Mouse (Mus musculus) ovary, adult 2 months (tissue): ENCODE results near the gene Kctd14. TPM values are rescaled to one million over a fixed set of nuclear protein-coding genes. Genes with fewer than 3 reads are reported as not detected.

Source experiments
- polyA plus RNA-seq: library from polyadenylated mRNA; depleted of rRNA; stranded (reverse); fragments of >200 nt; gene quantifications from 2 replicates; pipeline ENCODE4 v1.2.3, GENCODE M21; 2012; rRNA removed

Kctd14 gene
- polyA plus RNA-seq: 80.1 and 88.5 TPM in 2 replicates

GRCm38 (mm10) chr7:97451023-97451422 lies at the start of gene Kctd14:
Gene Kctd14 (plus strand): TSS chr7:97451323.

GRCm38 (mm10) chr7:97416906-97417777 lies 34.0 kb upstream of the Kctd14 start, which contains the start of gene Thrsp:
Gene Thrsp (minus strand): TSS chr7:97417730.

GRCm38 (mm10) chr7:97480821-97481339 lies 29.8 kb downstream of the Kctd14 start, which contains the start of gene Ints4:
Gene Ints4 (plus strand): TSS chr7:97480956.

Other genes with a start within 250 kb of the Kctd14 start
- gene Usp35, start 119.3 kb upstream of the Kctd14 start, polyA plus RNA-seq: 11.1 and 13.3 TPM in 2 replicates
- gene Kctd21, start 119.0 kb upstream of the Kctd14 start, polyA plus RNA-seq: 5.5 and 7.8 TPM in 2 replicates
- 13.7 and 17.6 TPM in 2 replicates for gene Alg8, start 79.7 kb upstream of the Kctd14 start, polyA plus RNA-seq
- 102 and 132 TPM in 2 replicates for gene Ndufc2, start 51.3 kb upstream of the Kctd14 start, polyA plus RNA-seq
- 120 and 143 TPM in 2 replicates for gene Thrsp, start 33.6 kb upstream of the Kctd14 start, polyA plus RNA-seq
- 93.2 and 148 TPM in 2 replicates for gene Ints4, start 29.6 kb downstream of the Kctd14 start, polyA plus RNA-seq
- 13.5 and 15.1 TPM in 2 replicates for gene Aamdc, start 128.2 kb downstream of the Kctd14 start, polyA plus RNA-seq
- gene Rsf1, start 128.6 kb downstream of the Kctd14 start, polyA plus RNA-seq: 1.5 and 2.0 TPM in 2 replicates
- gene Clns1a, start 245.3 kb downstream of the Kctd14 start, polyA plus RNA-seq: 25.1 and 27.0 TPM in 2 replicates